Mouse (Mus musculus): Measurements from ENCODE around the gene Syne1. TPM values are rescaled to one million over a fixed set of nuclear protein-coding genes. Genes with fewer than 3 reads are reported as not detected.

Syne1 gene
- polyA plus RNA-seq, 1 experiment from 2014 or later = 13.3 TPM

DNA sequence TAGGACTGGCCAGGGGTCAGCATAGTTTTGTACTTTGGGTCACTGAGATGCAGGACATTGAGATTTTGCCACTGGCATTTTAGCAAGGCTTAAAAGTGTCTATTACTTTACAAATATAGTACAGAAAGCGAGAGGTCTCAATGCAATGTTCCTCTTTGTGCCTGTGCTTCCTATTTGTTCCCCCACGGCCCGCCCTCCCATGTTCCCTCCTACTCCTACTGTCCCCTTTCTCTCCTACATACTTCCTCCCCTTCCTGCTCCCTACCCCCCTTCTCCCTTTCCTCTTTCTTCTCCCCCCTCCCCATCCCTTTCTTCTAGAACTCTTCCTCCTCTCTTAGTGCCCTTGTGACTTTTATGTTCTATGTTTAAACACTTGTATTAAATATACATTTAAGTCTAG lies 494.3 kb downstream of the Syne1 start:
- ATAC-seq (replicated peaks; ENCODE audit: low FRiP score, low TSS enrichment, low read depth) (no peak), DNase-seq (ENCODE audit: low spot score) (no peak)
- H3K27ac ChIP-seq (ENCODE audit: low read depth) = no peak overlapping the region
- no peaks in the 10 kb centered on the region for H3K9me3 ChIP-seq (ENCODE audit: control insufficient read depth, low read length)
- H3K4me3 ChIP-seq (ENCODE audit: low read depth, low read length) = no peak overlapping the region
- no peaks in the 10 kb centered on the region for H3K4me1 ChIP-seq (replicated peaks; ENCODE audit: control insufficient read depth, insufficient read depth, low read length)
- WGBS = 76% methylated on average over 3 of the region's 3 CpGs
- H3K4me2 ChIP-seq (ENCODE audit: low read length) = no peak overlapping the region
- H3K27me3 ChIP-seq (replicated peaks; ENCODE audit: control insufficient read depth, insufficient read depth, low read length) = no peaks in the 10 kb centered on the region
- no peak overlapping the region for H3K9ac ChIP-seq (ENCODE audit: low read length)
- H3K36me3 ChIP-seq (ENCODE audit: control insufficient read depth, insufficient read depth, low read length) = peaks cover 37% of the 10 kb centered on the region

DNA sequence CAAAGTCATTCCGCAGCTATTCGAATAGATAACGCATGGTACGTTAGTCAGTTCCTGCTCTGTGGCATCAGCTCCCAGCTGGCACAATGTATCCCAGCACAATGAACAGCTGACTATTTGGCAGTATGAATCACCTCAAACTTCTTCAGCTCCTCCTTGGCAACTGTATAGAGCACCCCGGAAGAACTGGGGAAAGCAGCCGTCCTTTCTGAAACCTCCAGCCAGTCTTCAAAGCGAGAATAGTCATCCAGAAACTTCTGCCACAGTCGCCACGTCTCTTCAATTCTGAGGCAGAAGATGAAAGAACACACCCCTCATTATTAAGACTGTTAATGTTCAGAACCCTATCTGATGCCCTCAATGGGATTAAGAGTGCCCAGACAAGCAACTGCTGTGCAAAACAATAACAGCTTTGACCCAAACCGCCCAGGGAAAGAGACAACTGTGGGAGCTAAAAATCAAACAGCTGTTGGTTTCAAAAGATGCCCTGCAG lies 495.0 kb downstream of the Syne1 start:
- Histone ChIP-seq H3K36me3 (ENCODE audit: control insufficient read depth, insufficient read depth, low read length) (peaks cover 39% of the 10 kb centered on the region), H3K4me1 (replicated peaks; ENCODE audit: control insufficient read depth, insufficient read depth, low read length) (no peaks in the 10 kb centered on the region), H3K27ac (ENCODE audit: low read depth) (no peak overlapping the region), H3K27me3 (replicated peaks; ENCODE audit: control insufficient read depth, insufficient read depth, low read length) (no peaks in the 10 kb centered on the region), H3K9me3 (ENCODE audit: control insufficient read depth, low read length) (no peaks in the 10 kb centered on the region), H3K9ac (ENCODE audit: low read length) (no peak overlapping the region), H3K4me2 (ENCODE audit: low read length) (no peak overlapping the region), H3K4me3 (ENCODE audit: low read depth, low read length) (no peak overlapping the region)
- DNase-seq (ENCODE audit: low spot score) = no peak
- WGBS = 92% methylated on average over 10 of the region's 10 CpGs
- ATAC-seq (replicated peaks; ENCODE audit: low FRiP score, low TSS enrichment, low read depth) = no peak

DNA sequence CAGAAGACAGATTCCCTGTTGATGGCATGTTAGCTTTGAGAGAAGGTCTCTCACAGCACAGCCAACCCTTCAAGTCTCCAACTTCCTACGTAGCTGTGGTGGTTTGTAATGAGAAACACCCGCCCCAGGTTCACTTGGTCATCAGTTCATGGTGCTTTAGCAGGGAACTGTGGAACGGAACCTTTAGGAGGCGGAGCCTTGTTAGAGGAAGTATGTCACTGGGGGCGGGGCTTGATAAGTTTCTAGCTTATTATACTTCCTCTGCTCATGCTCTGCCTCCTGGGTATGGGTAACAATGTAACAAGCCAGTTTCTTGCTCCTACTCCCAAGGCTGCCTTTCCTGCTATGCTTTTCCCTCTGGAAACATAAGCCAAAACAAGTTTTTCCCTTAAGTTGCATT lies 505.6 kb downstream of the Syne1 start:
- Histone ChIP-seq H3K4me3 (ENCODE audit: low read depth, low read length) (no peak overlapping the region), H3K27me3 (replicated peaks; ENCODE audit: control insufficient read depth, insufficient read depth, low read length) (no peaks in the 10 kb centered on the region), H3K9me3 (ENCODE audit: control insufficient read depth, low read length) (no peaks in the 10 kb centered on the region), H3K36me3 (ENCODE audit: control insufficient read depth, insufficient read depth, low read length) (peaks cover 60% of the 10 kb centered on the region), H3K9ac (ENCODE audit: low read length) (no peak overlapping the region), H3K4me2 (ENCODE audit: low read length) (no peak overlapping the region), H3K4me1 (replicated peaks; ENCODE audit: control insufficient read depth, insufficient read depth, low read length) (no peaks in the 10 kb centered on the region), H3K27ac (ENCODE audit: low read depth) (no peak overlapping the region)
- 91% methylated on average over 5 of the region's 5 CpGs for WGBS
- ATAC-seq (replicated peaks; ENCODE audit: low FRiP score, low TSS enrichment, low read depth) = no peak
- no peak for DNase-seq (ENCODE audit: low spot score)

DNA sequence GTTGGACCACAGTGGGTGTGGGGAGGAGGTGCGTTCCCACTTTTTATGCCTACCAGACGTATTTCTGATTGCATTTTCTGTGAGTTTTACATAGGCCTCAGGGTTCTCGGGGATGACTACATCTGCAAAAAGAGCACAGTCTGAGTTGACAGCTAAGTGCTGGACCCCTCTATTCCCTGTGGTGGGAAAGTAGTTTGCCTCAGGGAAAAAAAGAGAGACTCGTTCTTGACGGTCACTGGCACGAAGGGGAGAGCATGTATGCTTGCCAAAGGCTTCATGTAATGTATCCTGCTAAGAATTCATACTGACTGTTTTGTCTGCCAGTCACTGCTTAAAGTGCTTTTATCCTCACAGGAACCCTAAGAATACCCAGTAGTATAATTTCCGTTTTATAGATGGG lies 506.1 kb downstream of the Syne1 start:
- DNase-seq (ENCODE audit: low spot score) (no peak), ATAC-seq (replicated peaks; ENCODE audit: low FRiP score, low TSS enrichment, low read depth) (no peak)
- Histone ChIP-seq H3K4me3 (ENCODE audit: low read depth, low read length) (no peak overlapping the region), H3K36me3 (ENCODE audit: control insufficient read depth, insufficient read depth, low read length) (peaks cover 64% of the 10 kb centered on the region), H3K9ac (ENCODE audit: low read length) (no peak overlapping the region), H3K9me3 (ENCODE audit: control insufficient read depth, low read length) (no peaks in the 10 kb centered on the region), H3K4me1 (replicated peaks; ENCODE audit: control insufficient read depth, insufficient read depth, low read length) (no peaks in the 10 kb centered on the region), H3K4me2 (ENCODE audit: low read length) (no peak overlapping the region), H3K27me3 (replicated peaks; ENCODE audit: control insufficient read depth, insufficient read depth, low read length) (no peaks in the 10 kb centered on the region), H3K27ac (ENCODE audit: low read depth) (no peak overlapping the region)
- WGBS = 89% methylated on average over 7 of the region's 7 CpGs

DNA sequence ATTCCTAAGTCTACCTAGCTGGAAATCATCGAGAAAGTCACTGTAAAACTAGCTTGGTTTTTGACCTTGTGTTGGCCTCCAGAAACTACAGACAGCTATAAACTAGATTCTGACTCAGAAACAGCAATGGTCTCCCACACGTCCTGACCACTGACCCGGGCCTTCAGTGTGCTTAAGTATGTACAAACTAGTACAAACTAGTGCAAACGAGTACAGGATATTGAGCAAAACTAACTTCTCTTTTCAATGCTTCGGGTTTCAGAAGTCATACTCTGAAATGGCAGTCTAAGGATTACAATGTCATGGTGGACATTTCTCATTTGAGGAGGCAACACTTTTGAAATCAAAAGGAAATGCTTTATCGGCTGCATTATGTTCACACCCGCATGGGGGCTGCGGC lies 506.8 kb downstream of the Syne1 start:
- WGBS = 88% methylated on average over 8 of the region's 8 CpGs
- no peak overlapping the region for H3K4me2 ChIP-seq (ENCODE audit: low read length)

DNA sequence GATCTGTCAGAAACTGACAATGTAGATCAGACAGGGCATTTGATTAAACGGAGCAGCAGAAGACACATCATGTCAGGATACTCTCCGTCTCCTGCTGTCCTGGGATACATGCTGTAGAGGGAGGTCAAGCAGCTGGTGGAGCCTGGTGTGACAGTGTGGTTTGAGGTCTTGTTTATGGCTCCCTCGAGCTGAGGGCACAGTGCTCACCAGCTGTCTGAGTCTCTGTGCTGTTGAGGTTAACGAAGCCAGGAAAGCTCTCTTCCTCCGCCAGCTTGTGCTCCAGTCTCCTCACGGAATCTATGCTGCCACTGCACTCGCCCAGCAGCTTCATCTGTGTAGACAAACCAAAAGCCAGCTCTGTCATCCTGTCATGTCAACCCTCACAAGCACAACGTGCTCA lies 510.0 kb downstream of the Syne1 start:
- Histone ChIP-seq H3K4me2 (ENCODE audit: low read length) (no peak overlapping the region), H3K36me3 (ENCODE audit: control insufficient read depth, insufficient read depth, low read length) (peaks cover 54% of the 10 kb centered on the region), H3K27ac (ENCODE audit: low read depth) (no peak overlapping the region), H3K4me1 (replicated peaks; ENCODE audit: control insufficient read depth, insufficient read depth, low read length) (no peaks in the 10 kb centered on the region), H3K9ac (ENCODE audit: low read length) (no peak overlapping the region), H3K27me3 (replicated peaks; ENCODE audit: control insufficient read depth, insufficient read depth, low read length) (no peaks in the 10 kb centered on the region), H3K4me3 (ENCODE audit: low read depth, low read length) (no peak overlapping the region), H3K9me3 (ENCODE audit: control insufficient read depth, low read length) (no peaks in the 10 kb centered on the region)
- 73% methylated on average over 8 of the region's 8 CpGs for WGBS
- ATAC-seq (replicated peaks; ENCODE audit: low FRiP score, low TSS enrichment, low read depth) (no peak), DNase-seq (ENCODE audit: low spot score) (no peak)

More for the DNA sequence above, 506.8 kb downstream of the Syne1 start:
- H3K9me3 ChIP-seq (ENCODE audit: control insufficient read depth, low read length) = no peaks in the 10 kb centered on the region
- DNase-seq (ENCODE audit: low spot score) (no peak), ATAC-seq (replicated peaks; ENCODE audit: low FRiP score, low TSS enrichment, low read depth) (no peak)
- H3K4me1 ChIP-seq (replicated peaks; ENCODE audit: control insufficient read depth, insufficient read depth, low read length) = no peaks in the 10 kb centered on the region
- no peak overlapping the region for H3K9ac ChIP-seq (ENCODE audit: low read length)
- no peak overlapping the region for H3K27ac ChIP-seq (ENCODE audit: low read depth)
- H3K4me3 ChIP-seq (ENCODE audit: low read depth, low read length) = no peak overlapping the region
- no peaks in the 10 kb centered on the region for H3K27me3 ChIP-seq (replicated peaks; ENCODE audit: control insufficient read depth, insufficient read depth, low read length)
- peaks cover 70% of the 10 kb centered on the region for H3K36me3 ChIP-seq (ENCODE audit: control insufficient read depth, insufficient read depth, low read length)

DNA sequence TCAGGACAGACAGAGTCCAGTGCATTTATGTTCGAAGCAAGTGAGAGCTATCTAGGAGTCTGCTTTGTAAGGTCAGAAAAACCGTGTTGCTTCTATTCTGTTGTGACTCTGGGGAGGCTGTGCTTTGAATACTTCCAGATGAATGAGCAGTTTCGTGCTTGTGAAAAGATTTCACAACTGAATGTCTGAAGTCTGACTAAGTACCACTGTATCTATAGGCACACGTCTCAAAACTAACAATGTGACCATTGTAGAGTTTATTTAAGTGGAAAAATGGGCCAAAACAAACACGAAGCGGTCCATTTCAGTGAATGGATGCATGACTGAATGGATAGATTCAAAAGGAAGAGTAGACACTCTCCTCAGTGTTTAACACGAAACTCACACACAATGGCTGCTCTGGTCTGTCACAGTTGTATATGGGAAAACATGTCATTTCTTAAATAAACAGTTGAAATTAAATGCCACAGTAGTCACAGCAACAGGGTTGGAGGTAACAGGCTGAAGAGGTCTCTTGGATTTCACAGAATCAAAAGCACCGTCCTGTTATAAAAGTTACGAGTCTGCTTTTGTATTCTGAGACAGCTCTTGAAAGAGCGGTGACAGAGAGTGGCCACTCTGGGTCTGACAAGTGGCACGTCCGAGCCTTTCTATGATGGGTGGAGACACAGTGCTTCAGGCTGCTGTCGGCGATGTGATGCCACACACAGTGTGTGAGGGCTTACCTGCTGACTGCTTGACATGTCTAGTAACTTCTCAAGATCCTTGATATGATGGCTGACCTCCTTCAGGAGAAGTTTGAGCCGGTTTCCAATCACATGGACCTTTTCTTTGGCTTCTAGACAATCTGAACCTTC lies 518.9 kb downstream of the Syne1 start:
- H3K9me3 ChIP-seq (ENCODE audit: control insufficient read depth, low read length) = no peaks in the 10 kb centered on the region
- H3K36me3 ChIP-seq (ENCODE audit: control insufficient read depth, insufficient read depth, low read length) = peaks cover 43% of the 10 kb centered on the region
- no peak overlapping the region for H3K9ac ChIP-seq (ENCODE audit: low read length)
- no peaks in the 10 kb centered on the region for H3K27me3 ChIP-seq (replicated peaks; ENCODE audit: control insufficient read depth, insufficient read depth, low read length)
- whole genome bisulfite sequencing = 87% methylated on average over 15 of the region's 15 CpGs
- H3K4me3 ChIP-seq (ENCODE audit: low read depth, low read length) = no peak overlapping the region
- no peak overlapping the region for H3K27ac ChIP-seq (ENCODE audit: low read depth)
- ATAC-seq (replicated peaks; ENCODE audit: low FRiP score, low TSS enrichment, low read depth) = no peak
- no peak overlapping the region for H3K4me2 ChIP-seq (ENCODE audit: low read length)
- DNase-seq (ENCODE audit: low spot score) = no peak
- H3K4me1 ChIP-seq (replicated peaks; ENCODE audit: control insufficient read depth, insufficient read depth, low read length) = no peaks in the 10 kb centered on the region

DNA sequence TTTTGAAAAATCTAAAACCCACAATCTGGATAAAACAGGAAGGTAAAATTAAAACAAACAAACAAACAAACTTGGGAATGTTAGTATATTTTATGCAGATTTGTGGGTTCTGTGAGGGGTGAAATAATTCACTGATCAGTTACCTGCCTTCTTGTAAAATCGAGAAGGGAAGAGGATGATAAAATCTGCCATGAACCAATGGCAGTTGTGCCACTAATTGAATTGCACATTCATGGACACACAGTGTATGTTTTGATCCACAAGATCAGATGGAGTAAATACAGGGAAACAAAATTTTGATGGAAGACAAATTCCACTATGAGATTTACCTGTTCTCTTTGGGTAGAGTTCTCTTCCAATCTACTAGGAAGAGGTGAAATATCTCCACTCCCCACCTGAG lies 521.4 kb downstream of the Syne1 start:
- Histone ChIP-seq H3K4me3 (ENCODE audit: low read depth, low read length) (no peak overlapping the region), H3K36me3 (ENCODE audit: control insufficient read depth, insufficient read depth, low read length) (peaks cover 33% of the 10 kb centered on the region), H3K9me3 (ENCODE audit: control insufficient read depth, low read length) (no peaks in the 10 kb centered on the region), H3K9ac (ENCODE audit: low read length) (no peak overlapping the region), H3K4me2 (ENCODE audit: low read length) (no peak overlapping the region), H3K4me1 (replicated peaks; ENCODE audit: control insufficient read depth, insufficient read depth, low read length) (no peaks in the 10 kb centered on the region), H3K27ac (ENCODE audit: low read depth) (no peak overlapping the region), H3K27me3 (replicated peaks; ENCODE audit: control insufficient read depth, insufficient read depth, low read length) (no peaks in the 10 kb centered on the region)
- WGBS = 91% methylated on average over 1 of the region's 1 CpGs
- DNase-seq (ENCODE audit: low spot score) (no peak), ATAC-seq (replicated peaks; ENCODE audit: low FRiP score, low TSS enrichment, low read depth) (no peak)

DNA sequence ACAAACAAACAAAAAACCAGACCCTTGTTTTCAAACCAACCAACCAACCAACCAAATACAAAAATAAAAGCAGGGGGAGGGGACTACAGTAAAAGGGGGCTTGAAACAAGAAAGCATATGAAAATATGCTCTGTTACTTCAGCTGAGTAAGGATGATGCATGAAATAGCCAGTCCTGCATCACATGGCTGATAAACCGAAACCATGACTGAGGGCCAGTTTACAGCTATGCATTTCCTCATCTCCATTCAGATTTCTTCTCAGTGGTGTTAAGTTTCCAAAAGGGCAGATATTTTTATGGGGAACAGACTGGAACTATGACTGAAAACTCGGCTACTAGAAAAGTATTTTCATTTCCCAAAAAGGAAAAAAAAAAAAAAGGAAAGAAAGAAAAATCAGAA lies 522.1 kb downstream of the Syne1 start:
- Histone ChIP-seq H3K27me3 (replicated peaks; ENCODE audit: control insufficient read depth, insufficient read depth, low read length) (no peaks in the 10 kb centered on the region), H3K4me2 (ENCODE audit: low read length) (no peak overlapping the region), H3K4me3 (ENCODE audit: low read depth, low read length) (no peak overlapping the region), H3K36me3 (ENCODE audit: control insufficient read depth, insufficient read depth, low read length) (peaks cover 29% of the 10 kb centered on the region), H3K27ac (ENCODE audit: low read depth) (no peak overlapping the region), H3K4me1 (replicated peaks; ENCODE audit: control insufficient read depth, insufficient read depth, low read length) (no peaks in the 10 kb centered on the region), H3K9ac (ENCODE audit: low read length) (no peak overlapping the region), H3K9me3 (ENCODE audit: control insufficient read depth, low read length) (no peaks in the 10 kb centered on the region)
- ATAC-seq (replicated peaks; ENCODE audit: low FRiP score, low TSS enrichment, low read depth) = no peak
- no peak for DNase-seq (ENCODE audit: low spot score)
- 74% methylated on average over 2 of the region's 2 CpGs for WGBS

All from intestine, embryonic 14.5 days (tissue).